Comparison of ENCODE assay signal across 8 mouse cellular contexts in genomic region chr7:99916741-99917319, GRCm38 (mm10). TPM values are rescaled to one million over a fixed set of nuclear protein-coding genes. Genes with fewer than 3 reads are reported as not detected.
A peak's percentile ranks its signal among the peaks of the same experiment; 100 is the strongest.
DNase-seq lines count a peak whose midpoint lies in the region; ATAC-seq and TF ChIP-seq lines count a peak whose summit lies in the region.

No protein-coding gene starts in this region.

- peaks cover 15% of the 10 kb centered on the region; the same call in 1 of the 2 replicates for H3K36me3 ChIP-seq in embryonic facial prominence, embryonic 10.5 days (replicated peaks)
- H3K36me3 ChIP-seq in heart, embryonic 15.5 days, result no peaks in the 10 kb centered on the region

- 0 out of 2 replicates have a peak, but pooled peaks have one; percentile 9 for TF ChIP-seq POLR2A in lung, adult 2 months (IDR thresholded peaks at IDR 0.05; ENCODE audit: borderline replicate concordance, extremely low read depth, low read depth, low read length)
- no peak for TF ChIP-seq POLR2A in olfactory bulb, adult 2 months (IDR thresholded peaks at IDR 0.05; ENCODE audit: insufficient read depth, low read depth, low read length)

- peak; percentile 58 for TF ChIP-seq CTCF in lung, adult 2 months (IDR thresholded peaks at IDR 0.05; ENCODE audit: insufficient read depth, low read length)
- no peak for TF ChIP-seq CTCF in olfactory bulb, adult 2 months (IDR thresholded peaks at IDR 0.05; ENCODE audit: insufficient read depth, low read depth, low read length)

- peaks cover 52% of the 10 kb centered on the region for H3K27me3 ChIP-seq in embryonic facial prominence, embryonic 10.5 days (replicated peaks; ENCODE audit: low read depth, poor library complexity, severe bottlenecking)
- H3K27me3 ChIP-seq in heart, embryonic 15.5 days, result peaks cover 32% of the 10 kb centered on the region

- peak overlapping the region; percentile 57; the same call in 1 of the 2 replicates for H3K9ac ChIP-seq in heart, embryonic 15.5 days

- H3K4me3 ChIP-seq in embryonic facial prominence, embryonic 10.5 days, result peak overlapping the region; percentile 53
- peak overlapping the region; percentile 47 for H3K4me3 ChIP-seq in heart, embryonic 15.5 days
- peak overlapping the region; percentile 30 for H3K4me3 ChIP-seq in lung, adult 2 months (replicated peaks; ENCODE audit: extremely low read depth, low read depth, low read length)
- H3K4me3 ChIP-seq in olfactory bulb, adult 2 months (ENCODE audit: insufficient read depth, low read depth, low read length), result peak overlapping the region; percentile 39

- DNase-seq in B cell, adult 2 months, result peak; percentile 46 to 54
- DNase-seq in adrenal gland, adult 2 months, result peak; percentile 72
- DNase-seq in embryonic facial prominence, embryonic 10.5 days (ENCODE audit: low spot score), result peak; percentile 71
- DNase-seq in kidney, postnatal 10 days, result peak; percentile 66
- DNase-seq in lung, adult 2 months, result peak; percentile 37
- DNase-seq in spleen, adult 12 weeks (ENCODE audit: low spot score), result no peak

- peak overlapping the region; percentile 94 for H3K4me2 ChIP-seq in heart, embryonic 15.5 days

- H3K9me3 ChIP-seq in embryonic facial prominence, embryonic 10.5 days, result no peaks in the 10 kb centered on the region
- H3K9me3 ChIP-seq in heart, embryonic 15.5 days (replicated peaks), result no peaks in the 10 kb centered on the region

- ATAC-seq in heart, embryonic 15.5 days (replicated peaks; ENCODE audit: insufficient number of reproducible peaks, insufficient read depth, low FRiP score, low read depth), result no peak

- no peak overlapping the region for H3K27ac ChIP-seq in embryonic facial prominence, embryonic 10.5 days (replicated peaks)
- H3K27ac ChIP-seq in heart, embryonic 15.5 days, result no peak overlapping the region
- no peak overlapping the region for H3K27ac ChIP-seq in olfactory bulb, adult 2 months (ENCODE audit: insufficient read depth, low read depth, low read length)

- peaks cover 21% of the 10 kb centered on the region for H3K4me1 ChIP-seq in embryonic facial prominence, embryonic 10.5 days
- H3K4me1 ChIP-seq in heart, embryonic 15.5 days (replicated peaks), result peaks cover 19% of the 10 kb centered on the region
- H3K4me1 ChIP-seq in lung, adult 2 months (ENCODE audit: control insufficient read depth, insufficient read depth, low read length), result peaks cover 10% of the 10 kb centered on the region; the same call in 1 of the 2 replicates
- H3K4me1 ChIP-seq in olfactory bulb, adult 2 months (ENCODE audit: control insufficient read depth, insufficient read depth, low read length), result peaks cover 28% of the 10 kb centered on the region

- WGBS in embryonic facial prominence, embryonic 10.5 days, result 7% methylated on average over 22 of the region's 22 CpGs
- 6% methylated on average over 22 of the region's 22 CpGs for WGBS in heart, embryonic 15.5 days
- 6% methylated on average over 22 of the region's 22 CpGs for WGBS in lung, adult 2 months
- WGBS in olfactory bulb, adult 2 months, result 10% methylated on average over 22 of the region's 22 CpGs

RNA-seq across cellular contexts. Expression of gene Spcs2, which starts 53.6 kb away (rescaled TPM):
- 100 to 1,000 TPM; 150 to 186 TPM for total RNA-seq in adrenal gland, adult 2 months (2021)
- polyA plus RNA-seq in adrenal gland, adult 2 months (2012; rRNA removed), result 10.0 and 13.1 TPM in 2 replicates
- 357 and 358 TPM in 2 replicates for polyA plus RNA-seq in embryonic facial prominence, embryonic 10.5 days (2016; fragmentation: Nextera tagmentation; extraction: Ambion mirVana)
- polyA plus RNA-seq in heart, embryonic 15.5 days (2015; fragmentation: Nextera tagmentation; extraction: Ambion mirVana), result 188 and 201 TPM in 2 replicates
- 21.5 and 45.6 TPM in 2 replicates for polyA plus RNA-seq in lung, adult 2 months (2012; rRNA removed)
- polyA plus RNA-seq in olfactory bulb, adult 2 months (2012; ENCODE audit: insufficient read depth, insufficient read length, low replicate concordance, missing spikeins), result not detected in 2 replicates

RNA-seq across cellular contexts. Expression of gene Xrra1, which starts 57.9 kb away (rescaled TPM):
- 10 to 100 TPM in 1 of 2 experiments, under 1 TPM in 1; 0.41 to 10.0 TPM for total RNA-seq in adrenal gland, adult 2 months (2021)
- polyA plus RNA-seq in adrenal gland, adult 2 months (2012; rRNA removed), result 38.1 and 64.4 TPM in 2 replicates
- 0.46 and 0.85 TPM in 2 replicates for polyA plus RNA-seq in embryonic facial prominence, embryonic 10.5 days (2016; fragmentation: Nextera tagmentation; extraction: Ambion mirVana)
- 0.08 and 0.23 TPM in 2 replicates for polyA plus RNA-seq in heart, embryonic 15.5 days (2015; fragmentation: Nextera tagmentation; extraction: Ambion mirVana)
- polyA plus RNA-seq in lung, adult 2 months (2012; rRNA removed), result 0.87 and 1.1 TPM in 2 replicates
- not detected in 2 replicates for polyA plus RNA-seq in olfactory bulb, adult 2 months (2012; ENCODE audit: insufficient read depth, insufficient read length, low replicate concordance, missing spikeins)

Comparison
In these comparisons a context has a peak if more than half of its experiments do, and no peak if none do; other contexts are left out.
1. RNA of gene Xrra1, which starts 57.9 kb away (polyA plus RNA-seq): 38.1 to 64.4 TPM in adrenal gland, adult 2 months; 0.87 to 1.1 TPM in lung, adult 2 months, 0.46 to 0.85 TPM in embryonic facial prominence, embryonic 10.5 days, 0.08 to 0.23 TPM in heart, embryonic 15.5 days and not detected in olfactory bulb, adult 2 months; every median in the first group is over 10 times any median in the second.
2. Peak in every context shown above with its lines, with median percentiles within 50 percentile points of each other: H3K4me3 ChIP-seq.